Mouse (Mus musculus) olfactory bulb, adult 2 months (tissue): ENCODE measurements at regions not wholly inside any gene's neighbourhood (a gene's known extent, or its start where the extent isn't known, plus 50 kb on each side); places are given as distances from the start of the nearest gene placed in this dataset.
"Not testable (repeated sequence)": the region's sequence is repeated elsewhere in the genome, so short reads cannot be mapped to it uniquely, and the experiment has no call there.

Experiments
- H3K27ac ChIP-seq: fragments of 200-500 bp; 2 replicates; pipeline ENCODE4 v1.5.1; 2012; ENCODE audit warnings: low read depth, low read length; ENCODE audit not compliant: insufficient read depth
- H3K4me1 ChIP-seq: fragments of 200-500 bp; 2 replicates; pipeline ENCODE4 v1.6.1; 2012; ENCODE audit warnings: low read length; ENCODE audit not compliant: control insufficient read depth, insufficient read depth
- H3K4me3 ChIP-seq: fragments of 200-500 bp; 2 replicates; pipeline ENCODE4 v1.5.1; 2012; ENCODE audit warnings: mild to moderate bottlenecking, low read depth, low read length, moderate library complexity; ENCODE audit not compliant: insufficient read depth
- CTCF ChIP-seq: fragments of 200-500 bp; IDR thresholded peaks from 2 replicates; pipeline ENCODE4 v1.5.1; 2012; ENCODE audit warnings: low read depth, mild to moderate bottlenecking, low read length, moderate library complexity; ENCODE audit not compliant: insufficient read depth
- POLR2A ChIP-seq: fragments of 200-500 bp; IDR thresholded peaks from 2 replicates; pipeline ENCODE4 v1.6.1; 2012; ENCODE audit warnings: mild to moderate bottlenecking, low read depth, low read length, moderate library complexity; ENCODE audit not compliant: insufficient read depth
- WGBS: fragments of 180-500 bp; shearing (Covaris S2); methylation state at CpG from one replicate; pipeline ENCODE4 v1.1.7; 2018; 5-methylcytosine and 5-hydroxymethylcytosine counted together

DNA sequence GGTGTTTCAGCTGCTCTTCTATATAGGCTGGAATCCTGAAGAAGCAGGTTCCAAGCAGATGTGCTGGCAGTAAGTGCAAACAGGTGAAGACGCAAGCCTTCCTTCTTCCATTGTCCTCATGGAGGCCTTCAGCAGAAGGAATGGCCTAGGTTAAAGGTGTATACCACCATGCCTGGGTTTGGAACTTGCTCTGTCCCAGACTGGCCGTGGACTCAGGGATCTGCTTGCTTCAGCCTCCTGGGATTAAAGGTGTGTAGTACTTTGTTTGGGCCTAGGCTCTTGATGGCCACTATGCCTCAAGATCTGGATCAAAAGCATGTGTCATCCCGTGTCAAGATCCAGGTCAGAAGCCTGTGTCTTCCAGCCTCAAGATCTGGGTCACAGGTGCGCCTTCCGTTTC, 257.0 kb upstream of the Nr5a2 start:
- whole genome bisulfite sequencing: 99% methylated on average over 5 of the region's 5 CpGs
- no peak for TF ChIP-seq CTCF
- TF ChIP-seq POLR2A: no peak
- Histone ChIP-seq H3K27ac (no peak overlapping the region), H3K4me1 (peaks cover 8% of the 10 kb centered on the region), H3K4me3 (no peak overlapping the region)

DNA sequence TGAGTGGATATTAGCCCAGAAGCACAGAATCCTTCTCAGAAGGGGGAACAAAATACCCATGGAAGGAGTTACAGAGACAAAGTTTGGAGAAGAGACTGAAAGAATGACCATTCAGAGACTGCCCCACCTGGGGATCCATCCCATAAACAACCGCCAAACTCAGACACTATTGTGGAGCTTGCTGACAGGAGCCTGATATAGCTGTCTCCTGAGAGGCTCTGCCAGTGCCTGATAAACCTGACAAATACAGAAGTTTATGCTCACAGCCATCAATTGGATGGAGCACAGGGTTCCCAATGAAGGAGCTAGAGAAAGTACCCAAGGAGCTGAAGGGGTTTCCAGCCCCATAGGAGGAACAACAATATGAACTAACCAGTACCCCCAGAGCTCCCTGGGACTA, 254.1 kb upstream of the Nr5a2 start:
- WGBS: 97% methylated on average over 1 of the region's 1 CpGs
- not testable (repeated sequence) for H3K4me1 ChIP-seq, H3K4me3 ChIP-seq, H3K27ac ChIP-seq

DNA sequence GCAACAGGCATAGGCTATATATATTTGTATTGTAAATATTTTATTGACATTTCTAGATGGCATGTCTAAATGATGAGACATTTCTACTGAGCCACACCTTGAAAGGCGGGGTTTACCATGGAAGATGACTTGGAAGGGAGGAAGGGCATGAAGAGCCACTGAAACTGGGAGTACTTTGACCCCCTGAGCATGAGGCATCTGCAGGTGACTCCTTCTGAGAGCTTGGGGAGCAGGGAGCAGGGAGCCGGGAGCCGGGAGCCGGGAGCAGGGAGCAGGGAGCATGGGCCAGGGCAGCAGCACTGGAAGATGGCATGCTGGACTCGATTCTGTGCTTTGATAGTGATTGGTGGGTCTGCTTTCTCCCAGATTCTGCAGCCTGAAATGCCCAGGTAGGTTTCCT, 253.5 kb upstream of the Nr5a2 start:
- H3K27ac ChIP-seq: no peak overlapping the region
- TF ChIP-seq CTCF: no peak
- no peak for TF ChIP-seq POLR2A
- H3K4me3 ChIP-seq: no peak overlapping the region
- WGBS: 94% methylated on average over 5 of the region's 5 CpGs
- no peaks in the 10 kb centered on the region for H3K4me1 ChIP-seq

DNA sequence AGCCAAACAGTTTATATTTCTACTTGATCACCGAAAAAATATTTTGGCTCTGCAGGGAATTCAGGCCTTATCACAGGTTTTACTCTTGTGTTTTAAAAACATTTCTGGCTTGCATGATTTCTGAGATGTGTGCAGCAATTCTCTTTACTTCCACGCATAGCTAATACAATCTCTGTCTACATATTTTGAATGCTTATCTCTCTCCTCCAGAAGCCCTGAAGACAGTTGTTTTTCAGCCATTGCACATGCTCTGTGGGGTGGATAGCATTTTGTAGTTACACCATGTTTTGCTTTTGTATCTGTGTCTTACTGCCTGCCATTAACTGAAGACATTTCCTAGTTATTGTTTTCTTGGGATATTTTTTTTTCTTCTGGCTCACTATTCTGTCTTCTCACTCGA, 252.6 kb upstream of the Nr5a2 start:
- TF ChIP-seq CTCF: no peak
- no peak for TF ChIP-seq POLR2A
- H3K27ac ChIP-seq: no peak overlapping the region
- 87% methylated on average over 3 of the region's 3 CpGs for WGBS
- no peak overlapping the region for H3K4me3 ChIP-seq
- H3K4me1 ChIP-seq: no peaks in the 10 kb centered on the region

DNA sequence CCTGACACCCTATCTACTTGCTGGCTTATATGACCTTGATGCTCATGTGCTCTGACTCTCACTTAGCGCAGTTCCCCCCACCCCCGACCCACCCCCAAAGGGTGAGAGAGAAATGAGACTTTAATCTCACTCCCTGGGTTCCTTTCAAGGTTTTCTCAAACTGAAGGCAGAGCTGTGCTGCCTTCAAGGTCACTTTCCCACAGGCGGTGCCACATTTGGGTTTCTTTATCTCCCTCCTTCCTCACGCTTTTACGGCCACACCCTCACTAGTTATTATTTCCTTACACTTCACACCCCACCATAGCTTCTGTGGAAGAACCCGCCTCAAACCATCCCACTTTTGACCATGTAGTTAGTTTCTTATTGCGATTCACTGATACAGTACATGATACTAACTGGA, 244.1 kb upstream of the Nr5a2 start:
- 93% methylated on average over 7 of the region's 7 CpGs for WGBS
- Histone ChIP-seq H3K4me3 (no peak overlapping the region), H3K4me1 (no peaks in the 10 kb centered on the region)

DNA sequence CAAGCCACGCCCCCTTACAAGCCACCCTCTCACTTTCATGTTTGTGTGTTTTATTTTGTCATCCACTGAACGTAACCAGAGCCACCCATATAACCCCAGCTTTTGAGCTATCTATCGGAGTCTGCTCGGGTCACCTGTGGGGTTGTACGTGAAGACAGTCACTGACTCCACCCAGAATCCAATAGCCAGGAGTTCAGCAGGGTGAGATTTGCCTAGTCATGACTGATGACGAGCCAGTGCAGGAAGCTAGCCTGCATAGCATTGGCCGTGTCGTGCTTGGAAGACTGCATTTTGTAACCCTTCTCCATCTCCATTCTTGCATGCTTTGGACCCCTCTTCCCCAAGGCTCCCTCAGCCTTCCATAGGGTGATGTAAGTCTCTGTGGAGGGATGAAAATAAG, 243.3 kb upstream of the Nr5a2 start:
- TF ChIP-seq CTCF: no peak
- no peak for TF ChIP-seq POLR2A
- H3K27ac ChIP-seq: no peak overlapping the region
- no peak overlapping the region for H3K4me3 ChIP-seq
- H3K4me1 ChIP-seq: no peaks in the 10 kb centered on the region
- WGBS: 90% methylated on average over 8 of the region's 8 CpGs

More for the DNA sequence above, 244.1 kb upstream of the Nr5a2 start:
- no peak overlapping the region for H3K27ac ChIP-seq
- no peak for TF ChIP-seq CTCF
- no peak for TF ChIP-seq POLR2A

DNA sequence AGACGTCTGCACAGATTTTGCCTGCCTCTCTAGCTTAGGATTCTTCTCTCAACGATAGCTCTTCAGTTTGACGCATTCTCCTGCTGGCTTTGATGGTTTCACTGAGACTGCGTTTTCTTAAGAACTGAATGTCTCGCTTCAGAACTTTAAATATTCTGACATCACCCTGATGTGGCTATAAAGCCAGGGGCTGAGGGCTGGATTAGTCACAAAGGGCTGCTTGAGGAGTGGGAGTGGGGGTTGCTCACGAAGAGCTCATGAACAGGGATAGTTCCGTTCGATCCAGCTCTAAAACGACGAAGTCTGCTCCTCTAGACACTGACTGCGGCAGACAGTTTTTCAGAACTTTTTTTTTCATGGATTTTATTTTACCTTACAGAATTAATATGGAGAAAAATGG, 240.7 kb upstream of the Nr5a2 start:
- H3K4me1 ChIP-seq: no peaks in the 10 kb centered on the region
- whole genome bisulfite sequencing: 34% methylated on average over 11 of the region's 11 CpGs
- no peak overlapping the region for H3K4me3 ChIP-seq
- no peak overlapping the region for H3K27ac ChIP-seq
- no peak for TF ChIP-seq CTCF
- TF ChIP-seq POLR2A: no peak

DNA sequence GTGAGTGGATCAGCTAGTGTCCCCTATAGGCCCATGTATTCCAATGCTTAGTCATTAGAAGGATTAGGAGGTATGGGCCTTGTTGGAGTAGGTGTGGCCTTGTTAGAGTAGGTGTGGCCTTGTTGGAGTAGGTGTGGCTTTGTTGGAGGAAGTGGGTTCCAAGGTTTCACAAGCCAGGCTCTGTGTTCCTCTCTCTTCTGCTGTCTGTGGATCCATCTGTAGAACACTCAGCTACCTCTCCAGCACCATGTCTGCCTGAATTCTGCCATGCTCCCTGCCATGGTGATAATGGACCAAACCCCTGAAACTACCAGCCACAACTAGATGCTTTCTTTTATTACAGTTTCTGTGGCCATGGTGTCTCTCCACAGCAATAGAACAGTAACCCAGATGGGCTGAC, 235.7 kb upstream of the Nr5a2 start:
- H3K4me3 ChIP-seq: no peak overlapping the region
- no peaks in the 10 kb centered on the region for H3K4me1 ChIP-seq
- TF ChIP-seq CTCF (no peak), POLR2A (no peak)
- no peak overlapping the region for H3K27ac ChIP-seq

DNA sequence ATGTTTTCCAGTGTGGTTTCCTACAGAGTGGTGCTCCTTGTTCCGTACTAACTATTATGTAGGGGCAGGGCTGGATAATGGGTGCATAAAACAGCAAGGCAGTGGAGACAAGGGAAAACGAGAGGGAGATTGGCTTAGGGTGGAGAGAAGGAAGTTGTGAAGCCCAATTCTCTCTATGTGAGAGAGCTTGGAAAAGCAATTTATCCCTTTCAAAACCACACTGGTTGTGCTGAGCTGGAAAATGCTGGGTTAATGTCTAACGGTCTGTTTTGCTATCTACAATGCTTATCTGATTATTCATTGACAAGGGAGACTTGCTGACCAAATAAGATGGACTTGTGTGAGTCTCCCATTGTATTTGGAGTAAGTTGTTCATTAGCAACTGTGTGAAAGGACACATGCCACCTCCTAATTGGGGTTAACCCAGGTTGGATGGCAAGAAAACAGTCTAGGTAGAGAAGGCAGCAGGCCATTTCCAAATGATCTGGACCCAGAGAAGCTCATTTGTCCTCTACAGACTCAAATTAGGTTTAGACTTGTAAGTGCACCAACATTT, 234.9 kb upstream of the Nr5a2 start:
- H3K4me3 ChIP-seq: no peak overlapping the region
- 74% methylated on average over 3 of the region's 3 CpGs for WGBS
- TF ChIP-seq POLR2A (no peak), CTCF (no peak)
- no peak overlapping the region for H3K27ac ChIP-seq
- no peaks in the 10 kb centered on the region for H3K4me1 ChIP-seq

DNA sequence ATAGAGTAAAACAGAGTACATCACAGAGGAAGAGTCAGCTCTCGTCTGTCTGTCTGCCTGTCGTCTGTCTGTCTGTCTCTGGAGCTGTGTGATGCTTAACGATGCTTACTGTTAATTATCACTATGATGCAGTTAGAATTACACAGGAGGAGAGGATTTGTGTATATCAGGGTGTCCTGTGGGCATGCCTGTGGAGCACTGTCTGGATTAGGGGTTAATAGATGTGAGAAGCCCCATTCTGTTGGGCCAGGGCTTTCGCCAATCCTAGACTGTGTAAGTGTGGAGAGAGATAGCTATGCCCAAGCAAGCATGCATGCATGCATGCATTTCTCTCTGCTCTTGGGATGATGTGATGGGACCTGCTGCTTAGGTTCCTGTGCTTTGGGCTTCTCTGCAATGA, 218.0 kb upstream of the Nr5a2 start:
- 91% methylated on average over 4 of the region's 4 CpGs for WGBS
- TF ChIP-seq CTCF (no peak), POLR2A (no peak)

More for the DNA sequence above, 218.0 kb upstream of the Nr5a2 start:
- Histone ChIP-seq H3K4me3 (no peak overlapping the region), H3K4me1 (no peaks in the 10 kb centered on the region), H3K27ac (no peak overlapping the region)
